Mouse (Mus musculus) heart, embryonic 14.5 days (tissue): Measurements from ENCODE around the gene Prkag3. TPM values are rescaled to one million over a fixed set of nuclear protein-coding genes. Genes with fewer than 3 reads are reported as not detected.

Experiments used
- ATAC-seq: fragments of 200-750 bp; cut with Nextera tagmentation; 2 replicates; pipeline ENCODE4 v1.8.0; 2017; ENCODE audit warnings: low read depth, moderate TSS enrichment; ENCODE audit not compliant: insufficient number of reproducible peaks, insufficient read depth, low FRiP score
- H3K27ac ChIP-seq, 2 experiments: fragments of 200-500 bp in 1 of 2; fragments of 300-500 bp in 1 of 2; sonication (generic) in 1 of 2; replicated peaks in 1 of 2; 2 replicates each; pipeline ENCODE4 v1.5.1; 2012 to 2014; ENCODE audit warnings: low read depth in 2 of 2, low read length in 2 of 2, control low read depth in 1 of 2, mild to moderate bottlenecking in 1 of 2, mixed read lengths in 1 of 2; ENCODE audit not compliant: control insufficient read depth in 1 of 2, insufficient read depth in 1 of 2
- H3K27me3 ChIP-seq: fragments of 300-500 bp; sonication (generic); 2 replicates; pipeline ENCODE4 v1.6.1; 2014; ENCODE audit warnings: mild to moderate bottlenecking, low read length, control low read depth; ENCODE audit not compliant: control insufficient read depth, insufficient read depth
- H3K36me3 ChIP-seq: fragments of 300-500 bp; sonication (generic); 2 replicates; pipeline ENCODE4 v1.6.1; 2014; ENCODE audit warnings: mild to moderate bottlenecking, control low read depth, low read length, mixed read lengths; ENCODE audit not compliant: control insufficient read depth, insufficient read depth
- H3K4me1 ChIP-seq, 2 experiments: fragments of 200-500 bp in 1 of 2; fragments of 300-500 bp in 1 of 2; sonication (generic) in 1 of 2; 2 replicates each; pipeline ENCODE4 v1.6.1; 2012 to 2014; ENCODE audit warnings: low read length in 2 of 2, control low read depth in 1 of 2, mixed read lengths in 1 of 2; ENCODE audit not compliant: control insufficient read depth in 2 of 2, insufficient read depth in 2 of 2
- H3K4me2 ChIP-seq: fragments of 300-500 bp; sonication (generic); 2 replicates; pipeline ENCODE4 v1.6.1; 2014; ENCODE audit warnings: mild to moderate bottlenecking, low read length
- H3K4me3 ChIP-seq, 2 experiments: fragments of 200-500 bp in 1 of 2; fragments of 300-500 bp in 1 of 2; sonication (generic) in 1 of 2; 2 replicates each; pipeline ENCODE4 v1.5.1; 2012 to 2014; ENCODE audit warnings: low read length in 2 of 2, mild to moderate bottlenecking in 2 of 2, control low read depth in 1 of 2, low read depth in 1 of 2, moderate library complexity in 1 of 2; ENCODE audit not compliant: control insufficient read depth in 1 of 2, insufficient read depth in 1 of 2
- H3K9ac ChIP-seq: fragments of 300-500 bp; sonication (generic); 2 replicates; pipeline ENCODE4 v1.6.1; 2014; ENCODE audit warnings: mild to moderate bottlenecking, low read length
- H3K9me3 ChIP-seq: fragments of 300-500 bp; sonication (generic); 2 replicates; pipeline ENCODE4 v1.6.1; 2016; ENCODE audit warnings: low read length, control low read depth; ENCODE audit not compliant: control insufficient read depth
- WGBS: fragments of 180-500 bp; shearing (Covaris S2); extraction: QIAGEN DNeasy Blood & Tissue Kit; methylation state at CpG from one replicate; pipeline ENCODE4 v1.1.7; 2014; 5-methylcytosine and 5-hydroxymethylcytosine counted together
- polyA plus RNA-seq: library from polyadenylated mRNA; unstranded; fragments of >200 nt; fragmentation: Nextera tagmentation; extraction: Ambion mirVana; gene quantifications from 2 replicates; pipeline ENCODE4 v1.2.1, GENCODE M21; 2014

Prkag3 gene
- polyA plus RNA-seq, 1 experiment from 2014 or later: 6.1 TPM

GRCm38 (mm10) chr1:74774062-74774461 is 25.0 kb upstream of the Prkag3 start:
- Histone ChIP-seq H3K27ac (no peak overlapping the region), H3K9ac (no peak overlapping the region), H3K27me3 (peaks cover 70% of the 10 kb centered on the region), H3K4me2 (no peak overlapping the region), H3K4me1 (peaks cover 12 to 21% of the 10 kb centered on the region in 2 experiments; a peak in 3 of 4 replicates), H3K9me3 (no peaks in the 10 kb centered on the region), H3K36me3 (no peaks in the 10 kb centered on the region), H3K4me3 (no peak overlapping the region)
- 13% methylated on average over 7 of the region's 7 CpGs for WGBS
- ATAC-seq: no peak

DNA sequence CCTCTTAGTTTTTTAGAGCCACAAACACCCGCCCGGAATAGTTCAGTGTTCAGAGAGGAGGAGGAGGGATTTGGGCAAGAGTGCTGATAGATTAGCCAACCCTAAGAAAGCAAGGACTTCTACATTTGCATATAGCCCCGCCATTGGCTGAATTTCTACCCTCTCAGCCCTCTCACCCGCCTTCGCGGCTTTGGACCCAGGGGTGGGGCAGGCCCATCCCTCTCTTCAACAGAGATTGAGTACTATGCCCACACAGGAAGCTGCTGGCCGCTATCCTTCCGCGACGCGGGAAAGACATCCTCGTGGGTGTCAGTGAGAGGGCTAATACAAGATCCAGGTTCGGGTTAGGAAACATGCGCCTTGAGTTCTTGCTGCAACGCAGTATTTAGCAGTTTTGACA is 24.1 kb upstream of the Prkag3 start:
- peak; percentile 76 for ATAC-seq
- no peaks in the 10 kb centered on the region for H3K9me3 ChIP-seq
- peaks cover 79% of the 10 kb centered on the region for H3K27me3 ChIP-seq
- H3K9ac ChIP-seq: no peak overlapping the region
- under 1% methylated on average over 15 of the region's 15 CpGs for WGBS
- peaks cover 12 to 19% of the 10 kb centered on the region in 2 experiments; a peak in 3 of 4 replicates for H3K4me1 ChIP-seq
- H3K4me3 ChIP-seq: peak overlapping the region; percentile 7 to 48; a peak in 3 of 4 replicates
- no peak overlapping the region for H3K27ac ChIP-seq
- H3K4me2 ChIP-seq: peak overlapping the region; percentile 86
- H3K36me3 ChIP-seq: no peaks in the 10 kb centered on the region

- peak overlapping the region; percentile 22; the same call in 1 of the 2 replicates for H3K9ac ChIP-seq
- no peaks in the 10 kb centered on the region for H3K9me3 ChIP-seq
- H3K36me3 ChIP-seq: no peaks in the 10 kb centered on the region
- 2% methylated on average over 50 of the region's 51 CpGs for WGBS
- H3K4me2 ChIP-seq: peak overlapping the region; percentile 86
- H3K27ac ChIP-seq: no peak overlapping the region
- peaks cover 12 to 19% of the 10 kb centered on the region in 2 experiments; a peak in 3 of 4 replicates for H3K4me1 ChIP-seq
- no peak for ATAC-seq
- H3K27me3 ChIP-seq: peaks cover 80% of the 10 kb centered on the region
- peak overlapping the region; percentile 38 to 48 for H3K4me3 ChIP-seq
Measured at GRCm38 (mm10) chr1:74771931-74772620, 23.1 kb upstream of the Prkag3 start.

DNA sequence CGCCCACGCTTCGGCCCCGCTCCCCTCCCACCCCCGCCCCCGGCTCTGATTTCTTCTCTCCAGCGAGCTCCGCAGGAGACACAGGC is 22.7 kb upstream of the Prkag3 start, which contains the start of gene Wnt6:
Gene Wnt6 (plus strand): TSS at position 48 of the 86 bp plus-strand sequence.
- peak within 1 kb of the TSS; percentile 86 for H3K4me2 ChIP-seq
- H3K4me1 ChIP-seq: peaks cover 12 to 19% of the 10 kb centered on the region in 2 experiments; a peak in 3 of 4 replicates
- H3K9ac ChIP-seq: peak within 1 kb of the TSS; percentile 22; the same call in 1 of the 2 replicates
- no peaks in the 10 kb centered on the region for H3K36me3 ChIP-seq
- H3K4me3 ChIP-seq: peak within 1 kb of the TSS; percentile 38 to 48
- WGBS: 0% methylated on average over 2 of the region's 8 CpGs
- no peak for ATAC-seq
- no peaks in the 10 kb centered on the region for H3K9me3 ChIP-seq
- no peak within 1 kb of the TSS for H3K27ac ChIP-seq
- peaks cover 80% of the 10 kb centered on the region for H3K27me3 ChIP-seq

- no peaks in the 10 kb centered on the region for H3K36me3 ChIP-seq
- H3K4me2 ChIP-seq: peak overlapping the region; percentile 86
- peaks cover 12 to 19% of the 10 kb centered on the region in 2 experiments; a peak in 3 of 4 replicates for H3K4me1 ChIP-seq
- ATAC-seq: no peak
- H3K4me3 ChIP-seq: peak overlapping the region; percentile 30 to 48
- H3K9me3 ChIP-seq: no peaks in the 10 kb centered on the region
- peak overlapping the region; percentile 22; the same call in 1 of the 2 replicates for H3K9ac ChIP-seq
- no peak overlapping the region for H3K27ac ChIP-seq
- under 1% methylated on average over 19 of the region's 26 CpGs for WGBS
- H3K27me3 ChIP-seq: peaks cover 83% of the 10 kb centered on the region
Measured at GRCm38 (mm10) chr1:74771467-74771844, 22.4 kb upstream of the Prkag3 start.

DNA sequence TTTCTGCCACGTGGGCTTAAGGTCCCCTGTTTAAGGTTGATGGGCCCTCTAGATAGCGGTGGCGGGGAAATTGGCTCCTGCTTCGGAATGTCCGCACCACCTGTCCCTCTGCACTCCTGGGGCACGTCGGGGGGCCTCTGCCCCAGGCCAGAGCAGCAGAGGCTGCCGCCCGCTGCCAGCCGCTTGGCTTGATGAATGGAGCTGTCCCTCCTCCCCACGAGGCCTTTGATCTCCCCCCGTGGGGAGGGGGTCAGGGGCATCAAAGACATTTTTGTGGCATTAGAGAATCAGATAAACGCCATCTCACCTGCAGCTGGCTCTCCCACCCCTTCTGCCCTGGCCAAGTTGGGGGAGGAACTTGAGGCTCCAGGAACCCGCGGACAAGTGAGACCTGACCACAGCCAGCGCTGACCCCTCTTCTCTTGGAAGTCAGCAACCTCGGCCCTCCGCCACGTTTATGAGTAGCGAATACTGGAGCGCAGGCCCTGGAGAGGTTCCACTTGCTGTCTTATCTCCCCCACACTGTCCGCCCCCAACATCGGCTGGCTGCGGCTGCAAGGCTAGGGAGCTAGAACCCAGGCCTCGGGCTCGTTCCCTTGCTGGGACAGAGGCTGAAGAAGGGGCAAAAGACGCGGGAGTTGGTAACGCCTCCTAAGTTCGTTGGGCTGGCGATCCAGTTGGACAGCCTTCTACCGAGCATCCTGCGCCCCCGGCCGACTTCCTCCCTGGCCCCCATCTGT is 21.9 kb upstream of the Prkag3 start:
- Histone ChIP-seq H3K36me3 (no peaks in the 10 kb centered on the region), H3K27me3 (peaks cover 87% of the 10 kb centered on the region), H3K4me1 (peaks cover 12 to 19% of the 10 kb centered on the region in 2 experiments; a peak in 3 of 4 replicates), H3K9me3 (no peaks in the 10 kb centered on the region), H3K9ac (peak overlapping the region; percentile 22; the same call in 1 of the 2 replicates), H3K4me3 (peak overlapping the region; percentile 30 to 48), H3K27ac (no peak overlapping the region), H3K4me2 (peak overlapping the region; percentile 86)
- 1% methylated on average over 35 of the region's 35 CpGs for WGBS
- no peak for ATAC-seq

DNA sequence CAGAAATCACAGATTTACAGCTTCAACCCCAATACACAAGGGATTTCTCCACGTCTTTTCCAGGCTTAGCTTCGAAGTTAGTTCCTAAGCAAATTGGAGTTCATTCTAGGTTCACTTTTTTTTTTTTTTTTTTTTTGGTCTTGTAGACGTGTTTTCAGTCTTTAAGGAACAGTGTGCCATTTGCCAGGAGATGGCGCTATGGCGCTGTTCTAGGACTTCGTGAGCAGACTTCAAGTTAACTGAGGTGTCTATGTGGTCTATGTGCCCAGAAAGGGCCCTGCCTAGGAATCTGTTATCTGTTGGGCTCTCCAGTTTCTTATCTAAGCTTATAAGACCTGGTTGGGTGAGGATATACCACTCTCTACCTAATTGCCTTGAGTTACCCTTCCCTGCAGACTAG is 14.1 kb upstream of the Prkag3 start:
- Histone ChIP-seq H3K27me3 (peaks cover 30% of the 10 kb centered on the region; the same call in 1 of the 2 replicates), H3K4me1 (no peaks in the 10 kb centered on the region), H3K9ac (no peak overlapping the region), H3K4me2 (no peak overlapping the region), H3K36me3 (no peaks in the 10 kb centered on the region), H3K4me3 (no peak overlapping the region), H3K9me3 (no peaks in the 10 kb centered on the region), H3K27ac (no peak overlapping the region)
- no peak for ATAC-seq
- WGBS: 4% methylated on average over 6 of the region's 6 CpGs
